Mouse (Mus musculus): ENCODE measurements at regions not wholly inside any gene's neighbourhood (a gene's known extent, or its start where the extent isn't known, plus 50 kb on each side); places are given as distances from the start of the nearest gene placed in this dataset.
A peak's percentile ranks its signal among the peaks of the same experiment; 100 is the strongest.

- WGBS, result 56% methylated on average over 1 of the region's 1 CpGs
- Histone ChIP-seq H3K9me3 (no peaks in the 10 kb centered on the region), H3K4me3 (replicated peaks) (no peak overlapping the region), H3K36me3 (no peaks in the 10 kb centered on the region), H3K27ac (no peak overlapping the region), H3K9ac (replicated peaks) (no peak overlapping the region), H3K4me1 (replicated peaks) (peaks cover 8% of the 10 kb centered on the region; the same call in 1 of the 2 replicates), H3K4me2 (replicated peaks) (no peak overlapping the region), H3K27me3 (peaks cover 15% of the 10 kb centered on the region; the same call in 1 of the 2 replicates)
- ATAC-seq, result no peak
These were observed 84.2 kb upstream of the Basp1 start for GRCm38 (mm10) chr15:25497743-25498142.

GRCm38 (mm10) chr15:25498422-25498821, 84.9 kb upstream of the Basp1 start:
- no peak overlapping the region for H3K9ac ChIP-seq (replicated peaks)
- H3K4me3 ChIP-seq (replicated peaks), result no peak overlapping the region
- ATAC-seq, result peak; percentile 78
- H3K27me3 ChIP-seq, result peaks cover 15% of the 10 kb centered on the region; the same call in 1 of the 2 replicates
- H3K4me1 ChIP-seq (replicated peaks), result peaks cover 8% of the 10 kb centered on the region; the same call in 1 of the 2 replicates
- no peak overlapping the region for H3K27ac ChIP-seq
- no peaks in the 10 kb centered on the region for H3K9me3 ChIP-seq
- no peak overlapping the region for H3K4me2 ChIP-seq (replicated peaks)
- 9% methylated on average over 2 of the region's 2 CpGs for WGBS
- no peaks in the 10 kb centered on the region for H3K36me3 ChIP-seq

- Histone ChIP-seq H3K9me3 (no peaks in the 10 kb centered on the region), H3K36me3 (no peaks in the 10 kb centered on the region), H3K27me3 (peaks cover 11% of the 10 kb centered on the region; the same call in 1 of the 2 replicates), H3K9ac (replicated peaks) (no peak overlapping the region), H3K4me2 (replicated peaks) (no peak overlapping the region), H3K27ac (no peak overlapping the region), H3K4me1 (replicated peaks) (peaks cover 8% of the 10 kb centered on the region; the same call in 1 of the 2 replicates), H3K4me3 (replicated peaks) (no peak overlapping the region)
- no peak for ATAC-seq
- 86% methylated on average over 5 of the region's 5 CpGs for WGBS
These were observed 88.9 kb upstream of the Basp1 start for GRCm38 (mm10) chr15:25502513-25502912.

- 68% methylated on average over 6 of the region's 6 CpGs for WGBS
- no peak overlapping the region for H3K9ac ChIP-seq (replicated peaks)
- ATAC-seq, result no peak
- peaks cover 8% of the 10 kb centered on the region; the same call in 1 of the 2 replicates for H3K4me1 ChIP-seq (replicated peaks)
- H3K36me3 ChIP-seq, result no peaks in the 10 kb centered on the region
- H3K4me3 ChIP-seq (replicated peaks), result no peak overlapping the region
- peaks cover 11% of the 10 kb centered on the region; the same call in 1 of the 2 replicates for H3K27me3 ChIP-seq
- H3K27ac ChIP-seq, result no peak overlapping the region
- H3K4me2 ChIP-seq (replicated peaks), result no peak overlapping the region
- H3K9me3 ChIP-seq, result no peaks in the 10 kb centered on the region
These were observed 89.5 kb upstream of the Basp1 start for GRCm38 (mm10) chr15:25503104-25503503.

GRCm38 (mm10) chr15:25509139-25509538, 95.6 kb upstream of the Basp1 start:
- Histone ChIP-seq H3K4me1 (replicated peaks) (peaks cover 14% of the 10 kb centered on the region), H3K36me3 (no peaks in the 10 kb centered on the region), H3K4me2 (replicated peaks) (no peak overlapping the region), H3K9me3 (no peaks in the 10 kb centered on the region), H3K4me3 (replicated peaks) (no peak overlapping the region), H3K9ac (replicated peaks) (no peak overlapping the region), H3K27ac (0 out of 2 replicates have a peak overlapping the region, but pooled peaks have one; percentile 35), H3K27me3 (peaks cover 5% of the 10 kb centered on the region; the same call in 1 of the 2 replicates)
- 51% methylated on average over 7 of the region's 7 CpGs for WGBS
- ATAC-seq, result no peak

GRCm38 (mm10) chr15:25509584-25509983, 96.0 kb upstream of the Basp1 start:
- H3K4me1 ChIP-seq (replicated peaks), result peaks cover 14% of the 10 kb centered on the region
- peaks cover 5% of the 10 kb centered on the region; the same call in 1 of the 2 replicates for H3K27me3 ChIP-seq
- no peaks in the 10 kb centered on the region for H3K9me3 ChIP-seq
- H3K4me3 ChIP-seq (replicated peaks), result no peak overlapping the region
- no peaks in the 10 kb centered on the region for H3K36me3 ChIP-seq
- peak overlapping the region; percentile 35; the same call in 1 of the 2 replicates for H3K27ac ChIP-seq
- H3K4me2 ChIP-seq (replicated peaks), result no peak overlapping the region
- peak; percentile 6; the same call in 1 of the 2 replicates for ATAC-seq
- whole genome bisulfite sequencing, result 70% methylated on average over 8 of the region's 8 CpGs
- 0 out of 2 replicates have a peak overlapping the region, but pooled peaks have one; percentile 23 for H3K9ac ChIP-seq (replicated peaks)

- Histone ChIP-seq H3K9me3 (no peaks in the 10 kb centered on the region), H3K4me3 (replicated peaks) (no peak overlapping the region), H3K4me1 (replicated peaks) (peaks cover 14% of the 10 kb centered on the region), H3K9ac (replicated peaks) (no peak overlapping the region), H3K36me3 (no peaks in the 10 kb centered on the region), H3K27me3 (0 out of 2 replicates have a peak, but pooled peaks cover 2% of the 10 kb centered on the region), H3K4me2 (replicated peaks) (peak overlapping the region; percentile 15; the same call in 1 of the 2 replicates), H3K27ac (peak overlapping the region; percentile 60; the same call in 1 of the 2 replicates)
- ATAC-seq, result peak; percentile 75
- 41% methylated on average over 8 of the region's 8 CpGs for WGBS
These were observed 96.5 kb upstream of the Basp1 start for GRCm38 (mm10) chr15:25510060-25510492.

GRCm38 (mm10) chr15:25518025-25518928, 104.0 kb upstream of the Myo10 start:
- ATAC-seq, result no peak
- Histone ChIP-seq H3K4me3 (replicated peaks) (no peak overlapping the region), H3K4me1 (replicated peaks) (no peaks in the 10 kb centered on the region), H3K27me3 (no peaks in the 10 kb centered on the region), H3K9me3 (no peaks in the 10 kb centered on the region), H3K27ac (no peak overlapping the region), H3K36me3 (no peaks in the 10 kb centered on the region), H3K4me2 (replicated peaks) (no peak overlapping the region), H3K9ac (replicated peaks) (no peak overlapping the region)
- 84% methylated on average over 15 of the region's 15 CpGs for WGBS

- no peak overlapping the region for H3K4me3 ChIP-seq (replicated peaks)
- no peaks in the 10 kb centered on the region for H3K9me3 ChIP-seq
- H3K27me3 ChIP-seq, result no peaks in the 10 kb centered on the region
- no peaks in the 10 kb centered on the region for H3K36me3 ChIP-seq
- H3K4me2 ChIP-seq (replicated peaks), result no peak overlapping the region
- no peak overlapping the region for H3K27ac ChIP-seq
- WGBS, result 92% methylated on average over 4 of the region's 4 CpGs
- H3K9ac ChIP-seq (replicated peaks), result no peak overlapping the region
- no peak for ATAC-seq
- no peaks in the 10 kb centered on the region for H3K4me1 ChIP-seq (replicated peaks)
These were observed 98.1 kb upstream of the Myo10 start for GRCm38 (mm10) chr15:25524189-25524588.

GRCm38 (mm10) chr15:25525337-25525736, 97.0 kb upstream of the Myo10 start:
- H3K27ac ChIP-seq, result no peak overlapping the region
- H3K9ac ChIP-seq (replicated peaks), result no peak overlapping the region
- no peaks in the 10 kb centered on the region for H3K4me1 ChIP-seq (replicated peaks)
- no peaks in the 10 kb centered on the region for H3K27me3 ChIP-seq
- H3K9me3 ChIP-seq, result no peaks in the 10 kb centered on the region
- ATAC-seq, result no peak
- 68% methylated on average over 7 of the region's 7 CpGs for WGBS
- no peak overlapping the region for H3K4me3 ChIP-seq (replicated peaks)
- H3K36me3 ChIP-seq, result no peaks in the 10 kb centered on the region
- no peak overlapping the region for H3K4me2 ChIP-seq (replicated peaks)

- 79% methylated on average over 22 of the region's 22 CpGs for WGBS
- Histone ChIP-seq H3K27me3 (no peaks in the 10 kb centered on the region), H3K4me2 (replicated peaks) (no peak overlapping the region), H3K27ac (no peak overlapping the region), H3K9ac (replicated peaks) (no peak overlapping the region), H3K4me1 (replicated peaks) (no peaks in the 10 kb centered on the region; the same call in 1 of the 2 replicates), H3K36me3 (no peaks in the 10 kb centered on the region), H3K4me3 (replicated peaks) (no peak overlapping the region), H3K9me3 (no peaks in the 10 kb centered on the region)
- no peak for ATAC-seq
These were observed 85.6 kb upstream of the Myo10 start for GRCm38 (mm10) chr15:25536451-25537334.
